Mouse (Mus musculus): ENCODE measurements around the gene Fdxr.

GRCm38 (mm10) chr11:115308781-115309180 lies 31.9 kb upstream of the Fdxr start:
- TF ChIP-seq CTCF (IDR thresholded peaks at IDR 0.05; ENCODE audit: low read depth) (no peak), EP300 (IDR thresholded peaks at IDR 0.05; ENCODE audit: low read depth) (no peak)

All from liver, embryonic 14.5 days (tissue).